ENCODE assay signal across 28 mouse cellular contexts in genomic region chr3:101278396-101278795, GRCm38 (mm10). TPM values are rescaled to one million over a fixed set of nuclear protein-coding genes. Genes with fewer than 3 reads are reported as not detected.
DNase-seq lines count a peak whose midpoint lies in the region; ATAC-seq and TF ChIP-seq lines count a peak whose summit lies in the region.
"Had no signal": no experiment of that assay in that cellular context is flagged by ENCODE, and none has a peak within 500 bp of the region (broad histone marks: within the 10 kb centered on the region; RNA-seq: fewer than 3 reads in every experiment).

No protein-coding gene starts in this region.

- H3K27me3 ChIP-seq in spleen, adult 2 months (ENCODE audit: control insufficient read depth, insufficient read depth, low read length) = no peaks in the 10 kb centered on the region
- H3K27me3 ChIP-seq: CH12.LX; embryonic facial prominence, embryonic 13.5 days; embryonic facial prominence, embryonic 15.5 days had no signal

- ATAC-seq in CD4-positive, CD25-positive, alpha-beta regulatory T cell, adult 4 months = no peak
- ATAC-seq: activated CD4-positive, CD25-positive, alpha-beta regulatory T cell, adult 4 months; forebrain, embryonic 14.5 days; forebrain, embryonic 16.5 days; Patski had no signal

- H3K36me3 ChIP-seq in spleen, adult 2 months (ENCODE audit: control insufficient read depth, insufficient read depth, low read length) = peaks cover 30% of the 10 kb centered on the region
- H3K36me3 ChIP-seq: embryonic facial prominence, embryonic 13.5 days; embryonic facial prominence, embryonic 15.5 days; forebrain, embryonic 10.5 days; forebrain, embryonic 12.5 days; G1E had no signal

- peaks cover 54% of the 10 kb centered on the region for H3K4me1 ChIP-seq in spleen, adult 2 months (ENCODE audit: control insufficient read depth, insufficient read depth, insufficient read length)

- 76% methylated on average over 5 of the region's 5 CpGs for WGBS in spleen, adult 2 months

- DNase-seq in CD4-positive, CD25-positive, alpha-beta regulatory T cell, adult 2 months (ENCODE audit: low read depth, low spot score) = peak; percentile 17
- DNase-seq in spleen, adult 2 months (ENCODE audit: low read depth in 1 of 2, low spot score in 2 of 2) = no peak
- DNase-seq in spleen, adult 12 weeks (ENCODE audit: low spot score) = no peak
- DNase-seq in urinary bladder, adult 2 months (ENCODE audit: low spot score) = peak; percentile 10
- DNase-seq in urinary bladder, postnatal 14 days (ENCODE audit: low spot score) = no peak
- DNase-seq in cerebellum, adult 9-10 months = no peak
- DNase-seq: adrenal gland, adult 8-10 months; adrenal gland, postnatal 14 days; adrenal gland, postnatal 36 days; cerebellum, adult 11-12 months; cerebellum, adult 2 months; cerebellum, adult 9-11 months; cerebellum, postnatal 14 days; cerebellum, postnatal 36 days; embryo, embryonic 11 days had no signal

- 0 out of 2 replicates have a peak overlapping the region, but pooled peaks have one; percentile 17 for H3K27ac ChIP-seq in spleen, adult 2 months (ENCODE audit: insufficient read depth, low read length)
- H3K27ac ChIP-seq: embryonic facial prominence, embryonic 13.5 days; embryonic facial prominence, embryonic 15.5 days; forebrain, embryonic 10.5 days; forebrain, embryonic 12.5 days had no signal

- TF ChIP-seq CTCF in spleen, adult 2 months (IDR thresholded peaks at IDR 0.05; ENCODE audit: extremely low read depth, insufficient read depth, insufficient read length, insufficient replicate concordance) = no peak

- H3K4me3 ChIP-seq in spleen, adult 2 months (ENCODE audit: extremely low read depth, insufficient read depth, insufficient read length) = no peak overlapping the region
- H3K4me3 ChIP-seq: embryonic facial prominence, embryonic 13.5 days; embryonic facial prominence, embryonic 15.5 days; erythroblast, embryonic 14.5 days; forebrain, embryonic 10.5 days; forebrain, embryonic 12.5 days had no signal

- TF ChIP-seq POLR2A in spleen, adult 2 months (IDR thresholded peaks at IDR 0.05; ENCODE audit: low read depth, low read length) = no peak

RNA-seq across cellular contexts. Expression of gene Cd2, which starts 9.3 kb away (rescaled TPM):
- 1,000 to 10,000 TPM; 1,558 to 1,756 TPM for polyA plus RNA-seq in CD4-positive, CD25-positive, alpha-beta regulatory T cell, adult 4 months (2017; shearing (Covaris generic))
- polyA plus RNA-seq in spleen, adult 2 months (2012; rRNA removed) = 38.2 and 50.2 TPM in 2 replicates
- 2.1 and 2.4 TPM in 2 replicates for polyA plus RNA-seq in urinary bladder, adult 2 months (2012; rRNA removed)
- polyA plus RNA-seq: embryonic facial prominence, embryonic 11.5 days; embryonic facial prominence, embryonic 13.5 days; erythroblast, embryonic 14.5 days; forebrain, embryonic 10.5 days; forebrain, embryonic 12.5 days; G1E; Patski had no signal

Comparison
In these comparisons a context has a peak if more than half of its experiments do, and no peak if none do; other contexts are left out.
1. DNase-seq: peak in CD4-positive, CD25-positive, alpha-beta regulatory T cell, adult 2 months (single experiment) and urinary bladder, adult 2 months (single experiment); none in spleen, adult 2 months (0 of 2), spleen, adult 12 weeks (single experiment), urinary bladder, postnatal 14 days (single experiment) and cerebellum, adult 9-10 months (single experiment).
2. RNA of gene Cd2, which starts 9.3 kb away (polyA plus RNA-seq): 1,558 to 1,756 TPM in CD4-positive, CD25-positive, alpha-beta regulatory T cell, adult 4 months; 38.2 to 50.2 TPM in spleen, adult 2 months and 2.1 to 2.4 TPM in urinary bladder, adult 2 months; every median in the first group is over 10 times any median in the second.